Mouse (Mus musculus): Measurements from ENCODE around the gene Rsph14.

GRCm38 (mm10) chr10:75015465-75015864 lies 16.9 kb downstream of the Rsph14 start:
- TF ChIP-seq POLR2A (IDR thresholded peaks at IDR 0.05; ENCODE audit: borderline replicate concordance, low read depth, low read length) (no peak), CTCF (IDR thresholded peaks at IDR 0.05; ENCODE audit: low read depth, low read length) (no peak)

All from bone marrow macrophage, adult 2 months (primary cell).